Mouse (Mus musculus) hematopoietic stem cell, adult 5-6 weeks (primary cell): ENCODE results near the gene Gsdmc3. TPM values are rescaled to one million over a fixed set of nuclear protein-coding genes. Genes with fewer than 3 reads are reported as not detected.
"Not testable (repeated sequence)": the region's sequence is repeated elsewhere in the genome, so short reads cannot be mapped to it uniquely, and the experiment has no call there.

Experiments
- ATAC-seq, 2 experiments: fragments of 125-278 bp in 1 of 2; replicated peaks in 1 of 2; 2 replicates each; pipeline ENCODE4 v1.8.0; 2016 to 2017; ENCODE audit warnings: inconsistent platforms in 2 of 2, mild to moderate bottlenecking in 2 of 2, moderate number of reproducible peaks in 2 of 2, low read depth in 1 of 2, moderate TSS enrichment in 1 of 2; ENCODE audit not compliant: low FRiP score in 2 of 2, poor library complexity in 2 of 2, severe bottlenecking in 2 of 2, insufficient read depth in 1 of 2, low TSS enrichment in 1 of 2
- total RNA-seq: library from RNA; stranded (forward); fragments of 172-1452, 232-1000 nt; gene quantifications from 2 replicates; pipeline ENCODE4 v1.2.3, GENCODE M21; 2017

Gene Gsdmc3
- total RNA-seq: not detected in 2 replicates

DNA sequence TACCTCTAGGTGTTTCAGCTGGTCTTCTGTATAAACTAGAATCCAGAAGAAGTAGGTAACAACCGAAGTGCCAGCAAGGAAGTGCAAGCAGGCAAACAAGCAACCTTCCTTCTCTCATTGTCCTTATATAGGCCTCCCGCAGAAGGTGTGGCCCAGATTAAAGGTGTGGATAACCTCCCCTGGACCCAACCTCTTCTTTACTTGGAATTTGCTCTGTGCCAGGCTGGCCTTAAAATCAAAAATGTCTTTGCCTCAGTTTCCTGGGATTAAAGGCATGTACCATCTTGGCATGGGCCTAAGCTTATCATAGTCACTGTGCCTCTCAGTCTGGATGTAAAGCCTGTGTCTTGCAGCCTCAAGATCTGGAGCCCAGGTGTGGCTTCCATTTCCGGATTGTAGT lies at the start of gene Gsdmc3:
TSS of gene Gsdmc3 (minus strand) at position 101 of the 400 bp plus-strand sequence.
- ATAC-seq: not testable (repeated sequence)

GRCm38 (mm10) chr15:63926201-63926600 lies 47.8 kb upstream of the Gsdmc3 start:
- no peak for ATAC-seq

- peak; percentile 61 to 69 for ATAC-seq
Observed at GRCm38 (mm10) chr15:63924484-63924883, 46.1 kb upstream of the Gsdmc3 start.

DNA sequence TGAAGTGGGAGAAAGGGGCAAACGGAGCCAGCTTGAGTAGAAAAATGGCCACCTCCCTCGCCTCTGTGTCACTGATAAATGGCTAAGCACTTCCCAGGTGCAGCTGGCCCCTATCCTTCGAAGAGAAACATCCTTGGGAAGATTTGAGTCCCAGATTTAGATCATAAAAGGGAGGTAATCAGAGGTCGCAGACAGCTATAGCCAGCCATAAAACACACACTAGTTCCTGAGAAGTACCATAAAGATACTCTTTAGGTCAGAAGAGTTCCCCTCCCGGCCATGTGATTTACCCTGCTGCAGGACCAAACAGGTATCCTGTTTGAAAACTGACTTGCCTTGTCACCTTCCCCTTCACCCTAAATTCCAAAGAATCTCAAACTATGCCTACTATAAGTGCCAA lies 43.3 kb upstream of the Gsdmc3 start:
- not testable (repeated sequence) for ATAC-seq

GRCm38 (mm10) chr15:63919728-63920127 lies 41.4 kb upstream of the Gsdmc3 start:
- not testable (repeated sequence) for ATAC-seq

DNA sequence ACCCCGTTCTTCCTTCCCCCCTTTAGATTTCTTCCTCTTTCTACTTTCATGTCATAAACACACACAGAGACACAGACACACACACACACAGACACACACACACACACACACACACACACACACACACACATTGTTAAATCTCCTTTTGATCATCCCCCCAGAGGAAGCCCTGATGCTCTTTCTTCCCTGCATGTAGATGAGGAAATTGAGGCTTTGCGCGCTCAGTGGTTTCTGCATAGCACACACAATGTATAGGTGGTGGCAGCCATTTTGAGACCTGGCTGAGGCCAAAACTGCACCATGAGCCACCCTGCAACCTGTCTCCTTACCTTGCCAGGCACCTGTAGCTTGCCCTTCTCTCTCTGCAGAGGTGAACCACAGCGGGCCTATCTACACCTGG lies 38.2 kb upstream of the Gsdmc3 start:
- 0 out of 4 replicates have a peak, but pooled peaks of 1 of the 2 experiments have one; percentile 14 for ATAC-seq

DNA sequence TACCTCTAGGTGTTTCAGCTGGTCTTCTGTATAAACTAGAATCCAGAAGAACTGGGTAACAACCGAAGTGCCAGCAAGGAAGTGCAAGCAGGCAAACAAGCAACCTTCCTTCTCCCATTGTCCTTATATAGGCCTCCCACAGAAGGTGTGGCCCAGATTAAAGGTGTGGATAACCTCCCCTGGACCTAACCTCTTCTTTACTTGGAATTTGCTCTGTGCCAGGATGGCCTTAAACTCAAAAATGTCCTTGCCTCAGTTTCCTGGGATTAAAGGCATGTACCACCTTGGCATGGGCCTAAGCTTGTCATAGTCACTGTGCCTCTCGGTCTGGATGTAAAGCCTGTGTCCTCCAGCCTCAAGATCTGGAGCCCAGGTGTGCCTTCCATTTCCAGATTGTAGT lies 33.8 kb upstream of the Gsdmc3 start, which contains the start of gene Gsdmc4:
TSS of gene Gsdmc4 (minus strand) at position 101 of the 400 bp plus-strand sequence.
- ATAC-seq: not testable (repeated sequence)

DNA sequence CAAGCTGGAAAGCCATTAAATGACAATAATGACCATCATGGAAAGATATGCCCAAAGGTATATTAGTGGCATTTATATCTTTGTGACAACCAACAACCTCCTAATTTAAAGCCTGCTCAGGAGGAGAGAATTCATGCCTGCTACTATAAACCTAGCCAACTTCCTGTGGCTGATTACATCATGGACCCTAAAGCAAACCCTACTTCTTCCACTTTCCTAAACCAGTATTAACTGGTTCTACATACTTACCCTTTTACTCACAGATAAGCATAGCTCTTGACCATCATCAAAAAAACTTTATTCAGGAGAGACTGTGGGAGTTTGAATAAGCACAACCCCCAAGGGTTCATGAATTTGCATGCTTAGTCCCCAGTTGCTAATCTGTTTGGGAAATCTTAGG lies 31.5 kb upstream of the Gsdmc3 start:
- not testable (repeated sequence) for ATAC-seq

DNA sequence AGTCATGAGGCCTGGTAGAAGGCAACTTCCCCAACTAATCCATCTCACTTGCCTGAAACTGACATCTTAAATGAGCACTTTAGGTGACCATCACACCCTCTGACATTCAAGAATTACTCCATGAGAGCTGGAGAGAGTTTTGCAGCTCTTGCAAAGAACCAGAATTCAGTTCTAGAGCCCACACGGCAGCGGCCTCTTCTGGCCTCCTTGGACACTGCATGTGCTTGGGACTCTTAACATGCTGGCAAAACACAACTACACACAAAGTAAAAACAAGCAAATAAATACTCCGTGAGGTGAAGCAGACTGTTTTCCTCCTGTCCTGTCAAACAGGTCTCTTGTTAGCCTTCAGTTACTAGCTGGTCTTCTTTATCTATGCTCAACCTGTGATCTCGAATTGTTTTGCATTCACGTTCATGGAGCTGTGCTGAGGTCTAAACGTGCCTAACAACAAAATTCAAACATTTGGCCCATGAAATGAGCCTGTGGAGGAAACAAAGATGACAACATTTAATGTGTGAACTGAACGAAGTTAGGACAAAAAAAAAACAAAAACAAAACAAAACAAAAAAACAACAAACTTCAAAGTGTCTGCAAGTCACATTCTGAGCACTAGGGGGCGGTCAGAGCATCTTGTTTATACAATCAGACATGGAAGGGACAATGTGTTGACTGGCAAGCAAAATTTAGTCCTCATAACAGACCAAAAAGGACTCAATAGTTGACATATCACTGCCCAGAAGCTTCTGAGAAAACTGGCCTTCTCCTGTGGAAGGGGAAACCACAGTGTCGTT lies 17.4 kb upstream of the Gsdmc3 start:
- peak; percentile 84 to 90 for ATAC-seq

DNA sequence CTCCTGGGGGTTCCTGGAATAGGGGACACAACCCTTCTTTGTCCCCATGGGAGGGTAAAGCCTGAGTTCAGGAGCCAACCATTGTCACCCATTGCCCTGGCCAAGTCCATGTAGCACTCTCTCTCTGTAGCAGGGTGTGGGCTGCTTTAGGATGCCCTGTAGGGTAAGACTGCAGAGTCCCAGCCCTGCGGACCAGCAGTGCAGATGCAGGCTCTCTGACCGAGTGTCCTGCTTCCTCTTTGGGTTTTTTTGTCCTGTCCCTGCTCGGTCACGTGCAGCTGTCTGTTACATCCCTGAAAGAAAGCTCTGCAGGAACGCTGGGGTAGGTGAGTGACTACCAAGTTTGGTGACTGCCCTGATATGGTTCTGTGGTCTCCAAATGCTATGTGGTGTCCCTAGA lies 10.1 kb upstream of the Gsdmc3 start:
- not testable (repeated sequence) for ATAC-seq

DNA sequence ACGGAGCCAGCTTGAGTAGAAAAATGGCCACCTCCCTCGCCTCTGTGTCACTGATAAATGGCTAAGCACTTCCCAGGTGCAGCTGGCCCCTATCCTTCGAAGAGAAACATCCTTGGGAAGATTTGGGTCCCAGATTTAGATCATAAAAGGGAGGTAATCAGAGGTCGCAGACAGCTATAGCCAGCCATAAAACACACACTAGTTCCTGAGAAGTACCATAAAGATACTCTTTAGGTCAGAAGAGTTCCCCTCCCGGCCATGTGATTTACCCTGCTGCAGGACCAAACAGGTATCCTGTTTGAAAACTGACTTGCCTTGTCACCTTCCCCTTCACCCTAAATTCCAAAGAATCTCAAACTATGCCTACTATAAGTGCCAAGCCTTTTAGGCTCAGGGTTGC lies 9.6 kb upstream of the Gsdmc3 start:
- not testable (repeated sequence) for ATAC-seq

- not testable (repeated sequence) for ATAC-seq
Observed at GRCm38 (mm10) chr15:63876160-63876559, 2.2 kb downstream of the Gsdmc3 start.

- ATAC-seq: not testable (repeated sequence)
Observed at GRCm38 (mm10) chr15:63861965-63862364, 16.4 kb downstream of the Gsdmc3 start.

Other genes with a start within 250 kb of the Gsdmc3 start
- gene Gsdmc2, start 33.4 kb downstream of the Gsdmc3 start, total RNA-seq: not detected in 2 replicates
- not detected in 2 replicates for gene Gsdmc4, start 33.7 kb upstream of the Gsdmc3 start, total RNA-seq
- 126 and 133 TPM in 2 replicates for gene Fam49b, start 181.9 kb upstream of the Gsdmc3 start, total RNA-seq